Mouse (Mus musculus) thymus, postnatal 4 days (tissue): ENCODE measurements around the gene Prkaca.
A peak's percentile ranks its signal among the peaks of the same experiment; 100 is the strongest.

ENCODE experiments used
- DNase-seq: peaks from one replicate; pipeline ENCODE4 v3.0.0; 2021

Prkaca gene

DNA sequence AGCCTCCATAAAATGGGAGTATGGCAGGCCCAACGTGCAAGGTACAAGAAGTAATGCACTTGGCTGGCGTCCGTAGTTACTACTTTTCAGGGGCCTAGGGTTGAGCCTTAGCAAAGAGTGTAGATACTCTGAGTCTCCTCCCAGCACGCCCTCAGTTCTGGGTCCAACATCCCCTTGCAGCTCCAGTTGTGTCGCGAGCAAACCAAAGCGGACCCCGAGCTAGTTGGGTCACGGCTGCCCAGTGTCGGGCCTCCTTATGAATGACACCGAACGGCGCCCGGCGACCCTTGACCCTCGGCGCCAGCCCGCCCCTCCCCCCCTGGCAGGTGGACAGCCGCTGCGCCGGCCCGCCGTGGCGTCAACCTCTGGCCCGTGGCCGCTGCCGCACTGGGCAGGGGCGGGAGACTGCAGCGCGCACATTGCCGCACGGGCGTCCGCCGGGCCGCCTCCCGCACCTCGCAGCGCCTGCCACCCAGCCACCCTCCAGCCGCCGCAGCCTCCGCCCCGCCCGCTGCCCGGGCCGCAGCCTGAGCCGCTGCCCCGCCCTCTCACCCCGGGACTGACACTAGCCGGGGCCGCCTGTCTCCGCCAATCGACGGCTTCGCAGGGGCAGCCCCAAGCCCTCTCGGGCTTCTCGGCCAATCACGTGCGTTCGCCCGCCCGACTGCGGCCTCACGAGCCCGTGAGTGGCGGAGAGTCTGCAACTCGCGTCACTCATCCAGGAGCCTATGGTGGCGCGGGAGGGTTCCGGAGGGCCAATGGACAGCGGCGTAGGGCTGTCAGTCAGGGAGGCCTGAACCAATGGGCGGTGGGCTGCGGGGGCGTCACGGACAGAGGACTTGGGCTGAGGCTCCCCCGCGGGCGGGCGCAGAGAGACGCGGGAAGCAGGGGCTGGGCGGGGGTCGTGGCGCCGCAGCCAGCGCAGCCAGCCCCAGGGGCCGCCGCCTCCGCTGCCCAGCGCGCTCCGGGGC is at the start of gene Prkaca:
Gene Prkaca, plus strand, starts transcription at position 844 of the 971 bp plus-strand sequence.
- DNase-seq, result peak; percentile 96

DNA sequence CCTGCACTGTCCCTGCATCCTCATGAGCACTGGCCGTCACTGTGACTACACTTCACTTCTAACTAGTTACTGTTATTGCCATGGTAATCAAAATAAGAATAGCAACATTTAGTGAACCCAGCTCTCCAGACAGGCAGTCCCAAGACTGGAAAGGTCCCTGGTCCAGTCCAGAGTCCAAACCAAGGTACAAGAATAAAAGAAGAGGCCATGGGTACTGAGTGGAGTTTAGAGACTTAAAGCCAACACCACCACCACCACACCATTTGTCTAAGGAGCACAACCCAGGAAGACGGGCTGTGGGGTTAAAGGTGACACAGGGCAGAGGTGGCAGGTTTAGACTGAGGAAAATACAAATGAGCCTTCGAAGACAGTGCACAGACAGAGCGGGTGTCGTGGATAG is 48.2 kb upstream of the Prkaca start:
- DNase-seq, result no peak

DNA sequence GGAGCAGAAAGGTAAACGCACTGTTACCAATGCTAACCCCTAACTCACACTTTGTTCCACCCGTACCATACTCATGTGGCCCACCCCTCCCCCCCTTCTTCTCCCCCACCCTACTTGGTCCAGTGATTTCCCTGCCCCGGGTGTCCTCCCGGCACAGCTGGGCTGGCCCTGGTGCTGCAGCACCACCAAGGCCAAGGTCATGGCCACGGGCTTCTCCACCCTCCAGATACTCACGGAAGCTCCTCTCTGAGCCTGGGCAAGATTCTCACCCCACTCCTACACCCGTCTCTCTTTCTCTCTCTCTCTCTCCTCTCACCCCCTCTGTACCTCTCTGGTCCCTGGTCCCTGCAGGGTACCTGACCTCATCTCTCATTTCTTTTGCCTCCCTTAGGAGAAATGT is 46.5 kb upstream of the Prkaca start:
- no peak for DNase-seq

DNA sequence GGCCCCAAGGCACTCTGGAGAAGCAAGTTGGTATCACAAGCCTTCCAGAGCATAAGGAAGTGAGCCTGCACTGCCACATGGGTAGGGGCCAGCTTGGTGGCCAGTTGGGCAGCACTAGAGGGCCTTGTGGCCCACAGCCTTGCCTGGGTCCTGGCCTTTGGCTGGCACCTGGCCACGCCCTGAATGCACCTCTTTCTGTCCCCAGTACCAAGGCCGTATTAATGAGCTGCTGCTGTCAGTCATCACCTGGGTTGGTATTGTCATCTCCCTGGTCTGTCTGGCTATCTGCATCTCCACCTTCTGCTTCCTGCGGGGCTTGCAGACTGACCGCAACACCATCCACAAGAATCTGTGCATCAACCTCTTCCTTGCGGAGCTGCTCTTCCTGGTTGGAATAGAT is 38.6 kb upstream of the Prkaca start:
- no peak for DNase-seq

DNA sequence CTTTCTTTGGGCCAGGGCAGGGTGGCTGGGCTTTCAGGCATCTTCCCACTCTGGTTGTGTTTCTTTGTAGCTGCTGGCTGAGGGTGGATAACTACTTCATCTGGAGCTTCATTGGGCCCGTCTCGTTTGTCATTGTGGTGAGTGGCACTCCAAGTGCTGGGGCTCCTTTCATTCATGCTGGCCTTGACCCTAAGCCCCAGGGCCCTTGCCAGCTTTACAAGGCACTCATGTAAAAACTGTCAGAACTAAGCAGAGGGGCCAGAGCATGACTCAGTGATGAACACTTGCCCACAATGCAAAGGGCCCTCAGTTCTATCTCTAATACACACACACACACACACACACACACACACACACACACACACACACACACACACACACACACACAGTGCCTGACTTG is 37.8 kb upstream of the Prkaca start:
- no peak for DNase-seq

DNA sequence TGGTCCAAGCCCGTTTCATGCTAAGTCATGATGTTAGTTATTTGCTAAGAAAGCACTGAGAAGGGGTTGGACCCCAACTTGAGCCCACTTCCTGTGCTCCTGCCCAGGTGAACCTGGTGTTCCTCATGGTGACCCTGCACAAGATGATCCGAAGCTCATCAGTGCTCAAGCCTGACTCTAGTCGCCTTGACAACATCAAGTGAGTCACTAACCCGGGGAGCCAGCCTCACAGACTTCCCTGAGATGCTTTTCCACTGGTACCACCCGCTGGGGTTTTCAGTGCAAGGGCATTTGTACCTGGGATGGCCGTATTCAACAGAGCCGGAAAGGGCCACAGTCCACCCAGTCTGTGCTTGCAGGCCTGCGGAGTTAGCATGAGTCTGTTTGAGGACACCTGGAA is 37.4 kb upstream of the Prkaca start:
- no peak for DNase-seq

DNA sequence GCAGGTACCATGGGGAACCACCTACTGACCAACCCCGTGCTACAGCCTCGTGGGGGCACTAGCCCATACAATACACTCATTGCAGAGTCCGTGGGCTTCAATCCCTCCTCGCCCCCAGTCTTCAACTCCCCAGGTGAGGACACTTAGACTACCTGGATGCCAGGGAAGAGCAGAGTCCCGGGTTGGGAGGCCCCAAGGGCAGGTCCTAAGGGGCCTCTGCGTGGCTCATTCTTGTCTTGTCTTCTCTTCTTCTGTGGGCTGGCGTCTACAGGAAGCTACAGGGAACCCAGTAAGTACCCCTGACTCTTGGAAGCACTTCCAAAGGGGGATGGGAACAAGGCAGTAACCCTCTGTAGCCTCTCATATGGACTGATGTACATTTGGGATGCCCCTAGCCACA is 35.1 kb upstream of the Prkaca start:
- DNase-seq, result no peak

DNA sequence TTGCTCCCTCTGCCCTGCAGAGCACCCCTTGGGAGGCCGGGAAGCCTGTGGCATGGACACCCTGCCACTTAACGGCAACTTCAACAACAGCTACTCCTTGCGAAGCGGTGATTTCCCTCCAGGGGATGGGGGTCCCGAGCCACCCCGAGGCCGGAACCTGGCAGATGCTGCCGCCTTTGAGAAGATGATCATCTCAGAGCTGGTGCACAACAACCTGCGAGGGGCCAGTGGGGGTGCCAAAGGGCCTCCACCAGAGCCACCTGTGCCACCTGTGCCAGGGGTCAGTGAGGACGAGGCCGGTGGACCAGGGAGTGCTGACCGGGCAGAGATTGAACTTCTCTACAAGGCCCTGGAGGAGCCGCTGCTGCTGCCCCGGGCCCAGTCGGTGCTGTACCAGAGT is 34.5 kb upstream of the Prkaca start:
- no peak for DNase-seq

DNA sequence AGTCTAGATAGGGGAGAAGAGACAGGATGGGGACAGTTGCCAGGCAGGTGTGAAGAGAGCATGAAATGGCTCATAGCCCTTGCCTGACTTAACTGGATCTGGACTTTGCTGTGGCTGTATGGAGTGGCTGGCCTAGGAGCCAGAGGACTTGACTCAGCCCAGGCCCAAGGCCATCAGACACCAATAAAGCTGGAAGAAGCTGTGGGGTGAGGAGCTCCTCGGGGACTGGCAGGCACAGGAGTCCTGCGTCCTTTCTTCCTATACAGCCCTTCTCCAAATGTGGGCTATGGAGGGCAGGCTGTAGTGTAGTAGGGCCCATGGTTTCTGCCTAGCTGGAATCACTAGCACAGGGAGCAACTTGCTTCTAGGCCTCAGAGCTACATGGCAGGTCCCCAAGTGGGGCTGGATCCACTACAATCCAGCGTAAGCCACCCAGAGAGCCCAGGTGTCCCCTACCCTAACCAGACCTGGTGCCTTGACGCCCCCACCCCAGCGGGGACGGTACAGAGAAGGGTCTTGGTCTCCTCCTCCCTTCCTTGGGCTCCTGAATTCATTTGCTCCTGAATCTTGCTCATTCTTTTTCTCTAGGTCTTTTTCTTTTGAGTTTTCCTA is 31.6 kb upstream of the Prkaca start:
- no peak for DNase-seq

DNA sequence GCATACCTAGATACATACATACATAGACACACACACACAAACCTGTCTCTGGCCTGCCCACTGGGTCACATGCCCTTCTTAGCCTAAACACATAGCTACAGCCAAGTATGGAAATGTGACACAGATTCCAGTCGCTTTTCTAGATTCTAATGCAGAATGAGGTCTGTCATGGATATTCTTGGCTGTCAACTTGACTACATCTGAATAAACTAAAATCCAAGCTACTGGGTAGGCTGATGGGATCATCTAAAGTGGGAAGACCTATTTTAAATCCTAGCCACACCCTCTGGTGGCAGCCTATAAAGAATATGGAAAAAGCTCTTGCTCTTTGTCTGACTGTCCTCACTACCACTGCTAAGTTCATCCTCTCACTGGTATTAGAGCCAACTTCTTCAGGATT is 30.3 kb upstream of the Prkaca start:
- no peak for DNase-seq

DNA sequence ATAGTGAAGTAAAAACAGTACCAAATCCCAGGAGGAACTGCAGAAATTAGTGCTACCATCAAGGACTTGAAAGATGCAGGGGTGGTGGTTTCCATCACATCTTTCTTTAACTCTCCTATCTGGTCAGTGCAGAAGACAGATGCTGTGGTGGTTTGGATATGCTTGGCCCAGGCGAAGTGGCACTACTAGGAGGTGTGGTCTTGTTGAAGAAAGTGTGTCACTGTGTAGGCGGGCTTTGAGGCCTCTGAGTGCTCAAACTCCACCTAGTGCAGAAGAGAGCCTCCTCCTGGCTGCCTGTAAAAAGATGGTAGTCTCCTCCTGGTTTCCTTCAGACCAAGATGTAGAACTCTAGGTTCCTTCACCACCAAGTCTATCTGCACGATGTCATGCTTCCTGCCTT is 27.3 kb upstream of the Prkaca start:
- DNase-seq, result no peak

DNA sequence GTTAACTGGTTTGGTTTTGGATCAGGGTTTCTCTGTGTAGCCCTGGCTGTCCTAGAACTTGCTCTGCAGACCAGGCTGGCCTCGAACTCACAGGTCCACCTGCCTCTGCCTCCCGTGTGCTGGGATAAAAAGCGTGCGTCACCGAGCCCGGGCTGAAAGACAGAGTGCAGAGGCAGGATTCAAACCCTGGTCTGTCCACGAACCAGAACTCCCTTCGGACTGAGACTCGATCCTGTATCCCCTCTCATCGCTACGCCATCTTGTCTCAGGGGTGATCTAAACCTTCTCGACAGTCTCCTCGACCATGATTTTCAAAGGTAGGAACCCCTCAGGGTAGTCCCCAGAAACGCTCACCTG is 18.1 kb upstream of the Prkaca start:
- DNase-seq, result no peak

DNA sequence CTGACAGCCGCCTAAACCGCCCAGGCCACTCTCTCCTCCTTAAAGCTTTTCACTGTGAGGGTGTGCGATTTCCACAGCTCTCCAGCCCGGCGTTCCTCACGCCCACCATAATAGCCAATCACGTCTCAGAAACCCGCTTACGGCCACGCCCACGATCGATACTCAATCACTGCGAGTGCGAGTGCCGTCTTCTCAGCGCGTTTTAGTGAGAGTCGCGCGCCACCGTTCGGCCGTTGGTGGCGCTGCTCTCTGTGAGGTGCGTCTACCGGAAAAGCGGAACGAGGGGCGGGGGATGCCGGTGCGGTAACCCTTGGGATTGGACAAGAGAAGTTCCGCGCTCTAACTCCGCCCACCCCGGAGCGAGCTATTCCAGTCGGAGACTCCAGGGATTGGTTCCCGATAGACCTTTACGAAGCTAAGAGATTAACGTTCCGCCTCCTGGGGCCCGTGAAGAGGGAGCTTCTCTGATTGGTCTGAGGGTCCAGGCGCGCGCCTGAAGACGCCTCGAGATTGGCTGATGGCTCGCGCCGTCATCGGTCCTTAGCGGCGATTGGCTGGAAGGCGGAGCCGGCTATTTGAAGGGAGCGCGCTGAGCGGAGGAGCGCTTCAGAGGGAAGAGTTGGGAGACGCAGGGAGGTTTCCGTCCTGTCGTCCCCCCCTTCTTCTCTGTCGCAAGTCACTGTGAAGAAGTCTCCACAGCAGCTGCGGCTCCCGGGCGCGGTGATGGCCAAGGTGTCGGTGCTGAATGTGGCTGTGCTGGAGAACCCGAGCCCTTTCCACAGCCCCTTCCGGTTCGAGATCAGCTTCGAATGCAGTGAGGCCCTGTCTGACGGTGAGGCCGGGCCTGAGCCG is 17.5 kb upstream of the Prkaca start, which contains the start of the genes Gm10644 and Asf1b:
Gene Gm10644, minus strand, starts transcription at position 100 of the 852 bp plus-strand sequence.
Gene Asf1b, plus strand, starts transcription at position 402 of the 852 bp plus-strand sequence.
- peak; percentile 97 for DNase-seq

DNA sequence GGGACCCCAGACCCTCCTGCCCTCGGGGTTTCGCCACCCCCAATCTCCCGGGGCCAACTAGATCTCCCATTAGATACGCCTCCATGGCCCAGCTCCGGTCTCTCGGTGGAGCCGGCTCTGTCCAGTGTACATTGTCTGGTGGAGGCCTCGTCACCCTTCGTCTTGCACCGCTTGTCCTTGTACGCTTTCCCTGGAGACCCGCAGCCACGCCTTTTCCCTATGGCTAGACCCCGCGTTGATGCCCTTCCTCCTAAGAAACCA is 16.9 kb upstream of the Prkaca start:
- no peak for DNase-seq

DNA sequence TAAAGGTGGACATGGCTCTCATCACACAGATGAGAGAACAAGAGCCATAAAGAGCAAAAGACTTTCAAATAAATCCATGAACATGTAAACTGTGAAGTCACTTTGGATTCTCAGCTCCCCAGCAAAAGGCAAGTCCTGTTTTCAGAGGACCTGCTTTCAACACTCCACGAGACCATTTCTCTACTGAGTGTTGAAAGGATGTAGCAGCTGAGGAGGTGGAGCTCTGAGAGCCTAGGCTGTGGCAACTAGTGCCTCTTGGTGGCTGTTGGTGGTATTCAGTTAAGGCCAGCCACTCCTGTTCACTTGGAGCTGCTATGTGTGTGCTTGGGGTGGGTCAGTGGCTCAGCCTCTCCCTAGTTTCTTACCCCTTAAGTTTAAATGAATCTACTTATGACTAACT is 16.0 kb upstream of the Prkaca start:
- peak; percentile 53 for DNase-seq

DNA sequence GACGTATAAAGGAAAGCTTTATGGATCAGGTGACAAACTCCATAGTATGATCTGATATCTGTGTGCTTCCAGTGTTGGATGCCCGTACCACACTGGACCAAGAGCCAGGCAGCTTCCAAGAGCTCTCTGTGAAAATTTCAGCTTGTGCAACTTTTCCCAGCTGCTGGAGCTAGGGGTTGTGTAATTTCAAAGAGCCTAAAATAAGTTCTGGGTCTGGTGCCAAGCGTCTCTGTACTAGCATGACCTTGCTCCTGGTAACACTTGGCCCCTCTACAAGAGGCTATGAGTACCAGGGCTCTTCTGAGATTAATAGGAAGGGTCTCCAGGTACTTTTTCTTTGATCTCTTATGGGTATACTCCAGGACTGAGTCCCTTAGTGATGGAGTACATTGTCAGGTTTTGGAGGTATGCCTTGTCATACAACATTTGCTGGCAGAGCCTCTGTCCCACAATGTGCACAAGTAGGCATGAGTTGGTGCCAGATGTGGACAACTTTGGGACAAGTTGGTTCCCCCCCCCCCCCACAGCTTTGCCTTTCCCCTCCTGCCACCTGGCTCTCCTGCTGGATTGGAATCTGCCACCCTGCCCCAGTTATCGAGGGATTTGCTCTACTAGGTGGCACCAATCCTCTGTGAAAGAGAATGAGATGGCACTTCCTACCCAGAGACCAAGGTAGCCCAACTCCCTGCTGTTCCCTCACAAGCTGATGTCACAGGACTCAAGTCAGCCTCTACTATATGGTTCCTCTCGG is 8.6 kb upstream of the Prkaca start:
- no peak for DNase-seq

DNA sequence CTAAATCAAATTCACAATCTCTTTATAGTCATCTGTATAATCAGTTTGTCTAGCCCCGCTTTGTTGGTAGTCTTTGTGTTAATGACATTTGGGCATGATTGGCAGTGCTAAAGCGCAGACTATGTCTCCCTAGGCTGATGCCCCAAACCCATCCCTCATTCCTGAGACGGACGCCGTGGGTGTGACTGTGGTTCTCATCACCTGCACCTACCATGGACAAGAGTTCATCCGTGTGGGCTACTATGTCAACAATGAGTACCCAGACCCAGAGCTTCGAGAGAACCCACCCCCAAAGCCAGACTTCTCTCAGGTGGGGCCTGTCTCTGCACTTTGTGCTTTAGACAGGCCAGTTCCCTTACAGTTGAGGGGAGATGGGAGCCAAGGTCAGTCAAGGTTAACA is 5.1 kb upstream of the Prkaca start:
- no peak for DNase-seq

DNA sequence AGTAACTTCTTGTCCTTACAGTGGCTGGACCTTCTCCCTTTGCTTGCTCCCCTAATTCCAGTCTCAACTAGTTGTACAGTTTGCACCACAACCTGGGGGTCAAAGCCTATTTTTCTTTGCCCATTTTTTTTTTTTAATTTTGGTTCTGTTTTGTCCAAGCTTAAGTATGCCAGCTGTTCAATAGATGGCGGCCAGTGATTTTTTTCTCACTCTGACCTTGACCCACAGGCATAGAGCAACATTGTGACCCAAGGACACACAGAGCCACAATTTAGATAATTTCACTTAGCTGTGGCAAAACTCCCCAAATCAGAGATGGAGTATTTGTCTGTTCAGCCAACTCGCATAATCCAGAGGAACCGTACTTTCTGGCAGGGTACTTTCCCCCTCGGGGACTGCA is 1.7 kb upstream of the Prkaca start:
- no peak for DNase-seq

DNA sequence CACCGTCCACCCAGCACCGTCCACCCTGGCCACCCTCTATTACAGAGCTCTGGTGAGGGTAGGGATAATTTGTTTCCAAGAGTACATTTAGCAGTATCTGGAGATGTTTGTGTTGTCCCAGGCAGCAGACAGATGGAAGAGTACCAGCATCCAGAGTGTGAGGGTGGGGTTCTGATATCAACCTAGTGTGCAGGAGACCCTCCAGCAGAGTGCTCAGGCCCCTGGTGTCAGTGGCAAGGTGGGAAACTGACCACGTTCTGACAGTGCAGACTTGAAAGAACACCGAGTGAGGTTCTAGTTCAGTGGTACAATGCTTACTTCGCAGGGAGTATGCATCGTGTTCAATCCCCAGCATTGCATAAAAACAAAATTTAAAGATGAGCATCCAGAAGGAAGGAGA is 1.1 kb upstream of the Prkaca start:
- DNase-seq, result no peak

DNA sequence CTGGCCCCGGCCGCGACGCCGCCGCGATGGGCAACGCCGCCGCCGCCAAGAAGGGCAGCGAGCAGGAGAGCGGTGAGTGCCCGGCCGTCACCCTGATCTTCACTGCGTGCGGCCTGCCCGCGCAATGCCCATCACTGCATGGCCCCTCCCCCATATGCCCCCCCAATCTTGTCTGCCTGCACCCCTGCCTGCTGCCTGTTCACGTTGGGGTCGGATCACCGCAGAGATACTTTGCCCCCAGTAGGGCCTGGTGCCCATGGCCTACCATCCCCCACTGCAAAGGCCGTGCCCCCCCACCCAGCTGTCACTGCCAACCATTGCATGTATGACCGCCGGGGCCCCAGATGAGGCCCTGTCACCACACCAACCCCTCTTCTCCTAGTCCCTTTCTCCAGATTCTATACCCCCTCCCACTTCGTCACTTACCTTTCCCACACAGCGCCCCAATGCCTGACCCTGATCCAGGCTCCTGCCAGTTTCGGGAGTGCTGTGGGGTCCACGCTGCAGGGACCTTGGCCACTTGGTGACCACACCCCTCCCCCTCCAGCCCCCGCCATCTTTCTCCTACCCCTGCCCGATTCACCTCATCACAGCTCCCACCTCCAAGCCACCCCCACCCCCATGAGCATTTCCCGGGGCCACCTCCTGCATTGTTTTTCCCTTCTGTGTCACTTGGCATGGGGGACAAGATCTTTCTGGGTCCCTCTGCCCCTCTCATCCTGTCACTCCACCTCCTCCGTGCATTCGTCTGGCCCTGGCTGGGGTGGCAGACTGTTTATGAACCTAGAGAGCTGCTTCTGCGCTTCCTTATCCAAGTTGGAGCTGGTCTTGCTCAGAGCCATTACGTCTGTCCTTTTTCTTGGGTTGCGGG is 603 bp downstream of the Prkaca start:
- peak; percentile 57 for DNase-seq

DNA sequence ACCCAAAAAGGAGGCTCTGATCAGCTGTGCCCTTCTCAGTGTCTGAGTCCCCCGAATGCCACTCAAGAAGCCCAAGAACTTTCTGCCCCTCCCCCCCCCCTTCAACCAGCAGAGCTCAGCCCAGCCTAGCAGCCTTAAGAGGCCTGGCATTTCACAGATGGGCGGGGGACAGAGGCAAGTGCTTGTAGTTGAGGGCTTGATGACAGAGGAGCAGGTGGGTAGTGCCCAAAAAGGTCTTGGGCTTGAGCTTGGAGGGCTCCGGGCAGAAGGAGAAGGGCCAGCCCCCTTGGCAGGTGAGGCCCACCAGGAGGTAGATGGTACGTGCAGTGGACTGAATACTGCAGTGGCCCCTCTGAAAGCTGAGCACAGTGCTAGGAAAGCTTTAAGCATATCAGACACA is 1.7 kb downstream of the Prkaca start:
- no peak for DNase-seq

DNA sequence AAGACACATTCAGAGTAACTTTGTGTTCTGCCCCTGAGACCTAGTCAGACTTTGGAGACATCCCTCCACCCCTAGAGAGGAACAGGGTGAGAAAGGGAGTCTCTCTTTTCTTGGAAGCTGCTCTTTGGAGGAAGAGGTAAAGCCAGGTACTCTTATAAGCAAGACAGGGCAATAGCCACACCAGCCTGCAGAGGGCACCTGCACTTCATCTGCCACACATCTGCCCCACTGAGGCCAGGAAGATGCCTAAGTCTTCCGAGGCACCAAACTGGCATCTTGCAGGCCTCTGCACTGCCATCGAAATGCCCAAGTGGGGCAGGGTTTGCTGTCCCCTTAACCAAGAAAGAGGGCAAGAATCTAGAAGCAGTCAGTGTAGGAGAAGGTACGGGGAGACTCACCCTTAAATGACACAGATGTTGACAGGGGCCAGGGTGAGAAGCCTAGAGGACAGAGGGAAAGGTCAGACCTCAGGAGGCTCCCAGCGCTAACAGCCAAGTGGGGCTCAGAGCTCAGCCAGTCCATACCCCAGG is 3.4 kb downstream of the Prkaca start:
- DNase-seq, result peak; percentile 64
